Mouse (Mus musculus) left cerebral cortex, postnatal 4 days (tissue): Measurements from ENCODE around the gene Bcl2l14. TPM values are rescaled to one million over a fixed set of nuclear protein-coding genes. Genes with fewer than 3 reads are reported as not detected.

Experiments
- DNase-seq: peaks from one replicate; pipeline ENCODE4 v3.0.0-alpha.2; 2022
- intact Hi-C: fragments of 180-260 bp; cut with DNase I; formaldehyde crosslinking; loops from one replicate; pipeline ENCODE4 v1.15.1; 2025
- total RNA-seq, 2 experiments: library from RNA; stranded (reverse); gene quantifications; 2 replicates each; pipeline ENCODE4 v1.2.3; 2021

Gene Bcl2l14
- total RNA-seq, 2 experiments from 2014 or later, result not detected

DNA sequence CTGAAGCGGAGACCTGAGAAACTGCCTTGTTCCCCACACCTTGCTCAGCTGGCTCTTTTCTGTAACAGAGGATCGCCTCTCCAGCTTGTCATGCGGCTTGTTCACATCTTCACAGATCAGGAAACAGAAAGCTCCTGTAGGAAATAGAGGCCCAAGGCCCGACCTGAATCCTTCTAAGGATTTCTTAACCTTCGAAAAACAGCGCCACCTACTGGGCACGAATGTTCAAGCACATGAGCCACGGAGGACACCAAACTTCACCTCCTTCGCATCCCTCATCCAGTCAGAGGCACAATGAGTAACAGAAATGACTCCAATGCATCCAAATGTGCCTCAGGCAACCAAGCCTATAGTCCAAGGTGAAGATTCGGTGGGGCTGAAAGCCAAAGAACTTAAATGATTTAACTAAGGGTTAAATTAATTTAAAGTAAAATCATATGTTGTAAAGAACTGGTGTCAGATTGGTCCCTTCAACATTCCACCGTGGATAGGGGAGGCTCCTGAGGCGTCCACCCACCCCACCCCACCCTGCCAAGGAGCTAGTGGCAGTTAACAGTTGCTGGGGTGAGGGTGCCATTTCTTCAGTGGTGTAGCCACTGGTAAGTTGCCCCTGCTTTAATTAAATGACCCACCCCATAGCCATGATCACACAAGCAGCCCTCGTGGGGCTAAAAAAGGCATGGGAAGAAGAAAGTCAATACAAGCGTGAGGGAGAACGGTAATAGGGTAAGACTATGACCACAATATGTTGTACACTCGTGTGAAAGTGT lies 7.0 kb downstream of the Bcl2l14 start:
- intact Hi-C loops, result loop anchor here (5.0 kb wide), 1 partner anchor 501 kb away; no protein-coding TSS in a partner anchor
- DNase-seq, result peak; percentile 66

DNA sequence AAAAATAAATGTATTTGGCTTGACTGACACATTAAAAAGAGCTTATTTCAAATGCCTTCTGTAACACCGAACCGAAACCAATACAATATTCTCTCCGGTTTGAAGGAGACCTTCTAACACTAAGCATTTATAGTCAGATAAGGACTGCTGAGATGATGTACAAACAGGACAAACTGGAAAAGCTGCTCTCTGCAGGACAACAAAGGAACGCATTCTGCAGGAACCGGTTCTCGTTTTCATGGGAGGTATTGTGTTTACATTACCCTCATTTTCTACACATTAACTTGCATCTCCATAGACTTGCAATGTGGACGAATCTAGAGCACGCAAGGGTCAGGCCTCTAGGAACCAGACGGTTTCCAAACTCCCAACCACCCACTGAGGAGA lies 7.6 kb downstream of the Bcl2l14 start:
- intact Hi-C loops, result loop anchor here (5.0 kb wide), 1 partner anchor 501 kb away; no protein-coding TSS in a partner anchor

DNA sequence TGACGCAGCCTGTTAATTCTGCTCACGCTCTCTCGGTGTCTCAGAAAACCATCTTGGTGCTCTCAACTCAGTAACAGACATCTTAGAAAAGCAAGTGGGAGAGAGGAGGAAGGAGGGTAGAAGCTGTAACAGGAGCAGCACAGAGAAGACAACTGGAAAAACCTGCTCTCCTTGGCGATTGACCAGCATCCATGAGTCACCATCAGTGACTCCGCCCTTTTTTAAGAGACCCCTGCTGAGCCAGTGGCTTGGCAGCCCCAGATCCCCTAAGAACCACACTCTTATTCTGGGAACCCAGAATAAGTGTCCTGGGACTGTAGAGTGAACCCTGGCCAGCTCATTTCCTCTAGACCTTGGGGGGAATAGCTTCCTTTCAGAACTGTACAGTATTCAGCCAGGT lies 11.1 kb downstream of the Bcl2l14 start:
- intact Hi-C loops, result no loop called here
- DNase-seq, result no peak

More for the DNA sequence above, 7.6 kb downstream of the Bcl2l14 start:
- DNase-seq, result no peak

DNA sequence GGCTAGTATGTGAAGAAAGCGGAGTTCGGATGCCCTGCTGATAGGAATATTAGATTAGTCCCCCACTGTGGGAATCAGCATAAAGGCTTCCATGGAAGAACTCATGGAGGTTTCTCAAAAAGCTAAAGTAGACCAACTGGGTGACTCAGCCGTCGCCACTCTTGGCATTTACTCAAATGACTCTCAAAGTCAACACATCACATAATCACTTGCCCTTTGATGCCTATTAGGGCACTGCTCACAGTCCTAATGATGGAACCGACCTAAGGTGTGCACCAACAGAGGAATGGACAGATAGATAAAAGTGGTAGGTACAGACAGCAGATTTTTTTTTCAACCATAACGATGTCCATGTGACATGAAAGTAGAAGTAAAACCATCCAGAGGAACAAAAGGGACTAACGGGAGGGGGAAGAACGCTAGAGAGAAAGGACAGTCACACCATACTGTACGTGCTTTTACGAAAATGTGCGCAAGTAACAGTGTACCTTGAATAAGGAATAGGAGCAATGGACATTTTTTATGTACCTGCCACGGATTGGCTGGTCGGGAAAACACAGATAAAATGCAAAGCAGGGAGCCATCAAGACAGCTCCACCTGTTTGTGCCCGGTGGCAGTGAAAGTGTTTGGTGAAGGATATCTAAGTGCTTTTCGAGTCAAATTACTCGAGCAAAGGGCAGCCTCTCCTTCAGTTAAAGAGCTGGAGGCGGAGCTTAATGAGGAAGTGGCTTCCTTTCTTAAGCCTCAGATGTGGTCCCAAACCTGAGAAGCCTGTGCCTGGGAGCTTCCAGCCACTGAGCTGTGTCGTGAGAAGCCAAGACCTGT lies 17.8 kb downstream of the Bcl2l14 start:
- no peak for DNase-seq
- intact Hi-C loops, result no loop called here

DNA sequence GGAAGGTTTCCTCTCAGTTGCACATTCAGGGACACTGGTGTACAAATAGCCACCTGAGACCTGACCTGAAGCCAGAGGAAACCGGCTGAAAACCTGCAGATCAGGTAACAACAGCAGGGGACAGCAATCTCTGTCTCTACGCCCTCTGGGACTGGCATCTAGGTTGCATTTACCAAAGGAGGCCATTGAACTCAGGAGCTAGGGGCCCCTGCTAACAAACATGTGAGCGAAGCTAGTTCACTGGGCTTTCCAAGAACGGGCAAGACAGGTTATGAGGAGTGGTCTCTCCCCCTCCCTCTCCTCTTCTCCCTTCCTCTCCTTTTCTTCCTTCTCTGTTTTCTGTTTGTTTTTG lies 18.4 kb downstream of the Bcl2l14 start:
- intact Hi-C loops, result no loop called here
- DNase-seq, result no peak

DNA sequence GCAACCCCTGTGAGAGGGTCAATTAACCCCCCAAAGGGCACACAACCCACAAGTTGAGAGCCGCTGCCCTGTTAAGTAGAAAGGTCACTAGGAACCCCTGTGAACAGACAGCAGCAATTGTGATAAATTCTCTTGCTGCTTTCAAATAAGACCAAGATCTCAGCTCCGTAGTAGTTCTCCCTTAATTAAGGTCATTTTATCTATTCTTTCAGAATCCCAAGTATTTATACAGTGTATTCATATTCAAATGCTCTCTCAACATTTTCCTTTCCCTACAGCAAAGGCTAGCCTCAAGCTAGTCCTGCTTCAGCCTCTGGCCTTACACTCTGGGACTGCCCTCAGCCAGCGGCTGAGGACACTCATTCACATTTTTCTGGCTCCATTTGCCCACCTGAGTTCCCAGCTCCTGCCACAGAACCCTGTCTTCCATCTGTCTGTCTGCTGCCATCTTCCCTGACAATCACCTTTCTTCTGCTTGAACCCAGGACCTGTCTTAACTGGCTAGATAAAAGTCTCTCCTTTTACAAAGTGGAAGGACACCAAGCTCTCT lies 20.5 kb downstream of the Bcl2l14 start:
- intact Hi-C loops, result no loop called here
- no peak for DNase-seq

DNA sequence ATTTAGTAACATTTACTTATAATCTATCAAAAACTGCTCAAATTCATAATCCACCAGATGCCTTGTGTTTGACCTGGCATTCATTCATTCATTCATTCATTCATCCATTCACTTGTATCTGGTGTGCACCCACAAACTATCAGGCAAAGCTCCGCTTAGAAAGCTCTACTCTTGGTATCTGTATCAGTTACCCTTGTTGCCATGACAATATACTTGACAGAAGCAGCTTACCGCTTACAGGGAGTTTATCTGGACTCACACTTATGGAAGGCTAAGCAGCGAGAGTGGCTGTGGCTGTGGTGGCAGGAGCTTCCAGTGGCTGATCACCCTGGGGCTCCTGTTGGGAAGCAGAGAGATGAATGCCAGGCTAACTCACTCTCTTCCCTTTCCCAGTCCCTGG lies 21.8 kb downstream of the Bcl2l14 start:
- no peak for DNase-seq
- intact Hi-C loops, result no loop called here

DNA sequence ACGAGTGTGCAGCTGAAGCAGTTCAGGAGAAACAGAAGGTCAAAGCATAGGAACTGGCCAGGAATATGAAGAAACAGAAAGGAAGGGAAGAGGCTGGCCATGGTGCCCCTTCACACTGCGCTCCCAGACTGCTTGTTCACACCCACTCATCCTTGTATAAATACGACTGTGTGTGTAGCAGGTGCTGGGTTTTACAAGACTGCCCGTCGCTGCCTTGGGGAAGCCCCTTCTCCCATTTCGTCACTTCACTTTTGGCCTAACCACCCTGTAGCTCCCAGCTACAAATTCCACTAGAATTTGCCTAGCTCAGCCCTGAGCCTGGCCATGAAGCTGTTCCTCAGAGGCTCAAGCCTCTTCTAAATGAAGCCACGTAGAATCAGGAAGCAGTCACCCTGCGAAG lies 24.3 kb downstream of the Bcl2l14 start:
- intact Hi-C loops, result no loop called here
- no peak for DNase-seq

DNA sequence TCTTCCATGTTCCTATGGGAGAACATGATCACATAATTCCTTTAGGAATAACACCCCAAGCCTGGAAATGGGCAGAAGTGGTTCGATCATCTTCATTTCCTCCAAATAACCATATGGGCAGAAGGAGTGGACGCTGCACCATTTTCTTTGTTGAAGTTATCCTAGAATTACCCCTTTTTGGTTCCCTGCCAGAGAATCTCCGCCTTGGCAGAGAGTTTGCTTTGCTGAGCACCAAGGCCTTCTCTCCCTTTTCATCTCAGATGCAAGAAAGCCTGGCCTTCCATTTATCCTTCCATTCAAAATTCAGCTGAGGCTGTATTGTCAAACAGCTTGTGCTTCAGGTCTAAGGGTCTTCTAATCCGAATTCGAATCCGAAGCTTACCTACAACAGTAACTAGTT lies 25.8 kb downstream of the Bcl2l14 start:
- no peak for DNase-seq
- intact Hi-C loops, result no loop called here

DNA sequence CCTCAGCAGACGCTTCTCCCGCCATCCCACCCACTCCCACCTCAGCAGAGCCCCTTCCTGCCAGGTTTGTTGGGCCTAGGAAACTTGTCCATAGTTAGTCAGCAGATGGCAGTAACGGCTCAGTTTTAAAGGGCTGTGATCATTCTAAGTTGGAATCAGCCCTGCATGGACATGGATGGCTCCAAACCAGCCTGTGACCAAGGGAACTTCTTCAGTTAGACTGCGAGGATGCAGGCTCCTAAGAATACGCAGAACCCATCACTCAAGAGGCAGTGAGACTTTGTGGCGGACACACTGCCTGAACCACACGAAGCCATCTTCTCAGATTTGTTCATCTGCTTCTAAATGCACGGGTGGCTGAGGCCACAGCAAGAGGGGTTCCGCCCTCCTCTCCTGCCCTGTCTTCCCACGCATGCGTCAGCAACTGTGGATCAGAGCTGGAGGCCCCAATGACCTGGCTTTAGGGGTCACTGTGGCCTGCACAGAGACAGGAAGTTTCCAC lies 29.1 kb downstream of the Bcl2l14 start:
- DNase-seq, result peak; percentile 57
- intact Hi-C loops, result loop anchor here (2.0 kb wide), 1 partner anchor 190 kb away; no protein-coding TSS in a partner anchor

DNA sequence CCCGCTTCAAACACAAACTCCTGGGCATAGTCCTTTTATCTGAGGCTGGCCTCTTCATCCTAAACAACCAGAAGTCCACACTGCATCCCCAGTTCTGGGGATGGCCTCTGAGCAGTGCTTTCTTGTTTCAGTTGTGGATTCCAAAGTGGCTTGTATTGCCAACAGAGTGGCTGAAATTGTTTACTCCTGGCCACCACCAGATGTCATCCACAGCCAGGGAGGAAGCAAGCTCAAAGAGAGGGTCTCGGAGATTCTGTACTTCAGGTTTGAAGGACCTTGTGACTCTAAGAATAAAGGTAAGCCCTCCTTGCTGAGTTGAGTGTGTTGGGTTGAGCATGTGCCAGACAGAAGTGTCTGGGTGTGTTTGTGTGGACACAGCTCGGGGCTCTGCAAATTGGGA lies 31.0 kb downstream of the Bcl2l14 start:
- intact Hi-C loops, result no loop called here

DNA sequence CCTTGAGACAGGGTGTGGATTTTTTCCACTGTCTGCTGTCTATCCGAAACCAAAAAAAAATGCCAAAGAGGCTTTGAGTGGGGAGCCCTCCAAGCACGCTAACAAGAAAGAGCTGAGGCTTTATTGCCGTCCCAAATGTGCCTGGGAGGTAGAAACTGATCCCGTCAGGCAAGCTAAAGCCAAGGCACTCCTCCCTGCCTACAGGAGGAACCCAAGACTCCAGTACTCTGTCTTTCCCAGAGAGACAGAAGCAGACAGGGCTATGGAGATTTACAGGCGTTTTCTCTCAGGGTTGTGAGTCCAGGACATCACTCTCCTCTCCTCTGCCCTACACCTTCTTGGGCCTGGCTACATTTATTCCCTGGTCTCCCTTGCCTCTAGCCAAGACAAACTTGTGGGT lies 32.3 kb downstream of the Bcl2l14 start:
- intact Hi-C loops, result no loop called here
- DNase-seq, result no peak

More for the DNA sequence above, 31.0 kb downstream of the Bcl2l14 start:
- DNase-seq, result no peak

DNA sequence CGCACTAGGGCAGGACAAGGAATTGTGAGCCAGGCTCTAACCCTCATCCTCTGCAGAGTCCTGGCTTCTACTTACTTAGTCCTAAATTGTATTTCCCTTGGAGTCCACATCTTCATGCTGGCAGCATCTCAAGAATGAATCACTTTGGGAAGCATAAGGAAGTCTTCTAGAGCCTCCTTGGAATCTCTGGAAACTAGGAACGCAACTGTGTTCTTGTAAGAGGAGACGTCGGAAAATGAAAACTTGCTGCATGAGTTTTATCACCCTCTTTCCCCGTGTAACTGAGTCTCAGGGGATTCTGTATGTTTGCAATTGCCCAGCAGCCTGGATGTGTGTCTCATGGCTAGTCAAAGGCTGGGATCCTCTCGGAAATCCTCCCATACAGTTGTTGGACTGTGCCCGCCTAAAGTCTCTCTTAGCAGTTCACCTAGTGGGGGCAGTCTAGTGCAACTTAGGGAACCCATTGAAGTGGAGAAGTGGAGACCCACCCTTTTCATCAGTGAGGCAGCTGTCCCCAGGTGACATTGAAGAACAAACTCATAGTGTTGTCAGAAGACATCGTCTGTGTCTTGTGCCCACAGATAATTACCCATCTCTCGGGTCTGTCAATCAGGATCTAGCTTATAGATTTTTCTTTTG lies 34.2 kb downstream of the Bcl2l14 start:
- intact Hi-C loops, result no loop called here
- DNase-seq, result no peak

DNA sequence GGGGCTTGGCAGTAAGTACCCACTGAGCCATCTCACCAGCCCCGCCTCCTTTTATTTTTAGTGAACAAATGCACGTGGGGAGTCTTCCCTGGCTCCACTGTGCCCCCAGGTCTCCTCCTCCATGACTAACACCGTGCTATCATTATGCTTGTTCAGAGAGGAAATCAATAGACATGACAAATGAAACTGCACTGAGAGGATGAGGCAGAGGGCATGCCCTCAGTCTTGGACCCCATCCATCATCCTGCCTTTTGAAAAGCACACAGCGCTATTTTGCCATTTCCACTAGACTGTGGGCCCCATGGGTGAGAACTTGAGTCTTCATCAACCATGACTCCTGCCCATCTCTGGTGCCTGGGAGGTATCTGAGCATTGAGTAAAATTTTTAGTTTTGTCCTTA lies 35.5 kb downstream of the Bcl2l14 start:
- DNase-seq, result no peak
- intact Hi-C loops, result no loop called here

DNA sequence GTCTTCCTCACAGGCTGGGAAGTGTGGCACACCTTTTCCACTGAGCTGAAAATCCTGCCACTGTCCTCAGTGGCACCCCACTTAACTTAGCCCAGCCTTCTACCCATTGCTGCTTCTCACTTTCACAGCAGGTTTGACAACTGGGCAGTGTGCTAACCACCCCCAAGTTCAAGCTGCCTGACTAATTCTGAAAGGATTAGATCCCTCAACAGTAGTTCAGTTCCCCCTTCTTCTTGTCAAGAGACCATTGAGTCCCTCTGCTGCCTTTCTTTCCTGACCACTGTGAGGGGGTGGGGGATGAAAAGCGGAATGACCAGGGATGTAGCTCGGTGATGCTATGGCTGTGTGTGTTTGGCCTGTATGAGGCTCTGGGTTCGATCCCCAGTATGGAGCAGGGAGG lies 37.2 kb downstream of the Bcl2l14 start:
- intact Hi-C loops, result no loop called here
- DNase-seq, result no peak

DNA sequence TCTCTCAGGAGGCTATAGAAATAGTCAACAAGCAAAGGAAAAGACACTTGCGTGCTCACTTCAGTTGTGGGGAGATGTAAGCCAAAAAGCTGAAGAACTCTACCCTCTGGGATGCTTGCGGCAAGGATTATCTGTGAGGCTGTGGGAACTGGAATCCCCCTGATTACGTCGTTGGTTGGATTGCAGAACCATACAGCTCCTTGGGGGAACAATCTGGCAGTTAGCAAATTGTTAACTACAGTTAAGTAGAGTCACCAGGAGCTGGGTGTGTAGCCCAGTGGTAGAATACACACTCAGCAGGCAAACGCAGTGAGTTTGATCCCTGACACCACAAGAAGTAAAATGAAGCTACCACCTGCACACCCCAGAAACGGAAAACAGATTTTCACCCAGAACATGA lies 37.9 kb downstream of the Bcl2l14 start:
- intact Hi-C loops, result no loop called here
- no peak for DNase-seq

DNA sequence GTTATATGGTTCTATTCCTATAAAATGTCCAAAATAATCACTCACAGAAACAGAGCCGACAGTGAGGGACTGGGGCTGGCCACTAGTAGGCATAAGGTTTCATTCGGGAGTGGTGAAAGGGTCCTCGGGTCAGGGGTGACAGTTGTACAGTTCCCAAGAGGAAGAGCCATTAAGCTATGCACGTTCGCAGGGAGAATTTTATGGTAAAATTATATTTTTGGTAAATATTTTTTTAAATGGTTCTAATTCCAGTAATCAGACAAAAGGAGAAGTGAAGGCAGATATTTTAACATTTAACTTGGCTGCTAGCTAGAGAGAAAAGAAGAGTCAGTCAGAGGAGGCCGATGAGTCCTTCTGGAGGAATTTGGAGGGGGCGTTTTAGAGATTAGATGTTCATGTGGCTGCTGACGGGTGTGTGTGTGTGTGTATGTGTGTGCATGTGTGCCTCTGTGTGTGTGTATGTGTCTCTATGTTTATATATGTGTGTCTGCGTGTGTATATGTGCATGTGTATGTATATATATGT lies 38.8 kb downstream of the Bcl2l14 start:
- intact Hi-C loops, result no loop called here
- no peak for DNase-seq

DNA sequence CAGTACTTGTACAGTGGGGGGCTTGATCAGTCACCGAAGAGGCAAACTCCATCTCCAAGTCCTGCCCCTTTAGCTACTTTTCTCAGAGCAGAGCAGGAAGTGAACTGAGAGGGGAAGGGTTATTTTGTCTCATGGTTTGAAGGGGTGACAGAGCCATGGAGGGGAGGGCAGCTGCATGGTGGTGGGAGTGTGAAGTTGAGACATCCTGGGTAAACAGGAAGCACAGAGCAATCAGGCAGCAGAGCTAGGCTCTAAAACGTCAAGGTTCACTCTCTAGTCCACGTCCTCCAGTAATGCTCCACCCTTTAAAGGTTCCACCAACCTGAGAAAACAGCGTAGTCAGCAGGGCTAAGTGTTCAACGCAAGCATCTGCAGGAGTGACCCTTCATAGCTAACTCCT lies 40.8 kb downstream of the Bcl2l14 start:
- intact Hi-C loops, result no loop called here
- no peak for DNase-seq

DNA sequence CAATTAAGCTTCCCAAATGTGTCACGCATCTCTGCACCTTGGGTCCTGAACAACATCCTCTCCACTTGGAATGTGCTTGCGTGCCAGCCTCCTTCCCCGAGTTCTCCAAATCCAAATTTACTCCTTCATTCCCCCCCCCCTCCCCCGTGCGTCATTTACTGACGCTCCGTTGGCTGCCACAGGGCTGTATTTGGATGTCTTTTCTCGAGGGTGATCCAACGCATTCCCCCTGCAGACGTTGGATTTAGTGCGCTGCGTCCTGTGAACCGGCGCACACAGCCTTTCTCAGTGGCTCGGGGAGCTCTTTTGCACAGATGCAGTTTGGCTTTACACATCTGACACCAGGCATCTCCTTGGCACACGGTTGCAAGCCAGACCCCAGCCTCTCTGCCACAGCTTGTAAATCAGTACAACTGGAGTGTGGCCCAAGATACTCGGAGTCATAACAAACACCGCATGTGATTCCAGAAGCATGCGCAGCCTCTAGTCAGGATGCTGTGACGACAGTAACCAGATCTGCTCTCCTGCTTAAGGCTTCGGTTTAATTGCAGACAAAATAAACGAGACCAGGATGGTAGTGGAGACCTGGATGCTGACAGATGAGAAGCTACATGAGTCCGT lies 43.4 kb downstream of the Bcl2l14 start:
- intact Hi-C loops, result no loop called here
- peak; percentile 30 for DNase-seq

DNA sequence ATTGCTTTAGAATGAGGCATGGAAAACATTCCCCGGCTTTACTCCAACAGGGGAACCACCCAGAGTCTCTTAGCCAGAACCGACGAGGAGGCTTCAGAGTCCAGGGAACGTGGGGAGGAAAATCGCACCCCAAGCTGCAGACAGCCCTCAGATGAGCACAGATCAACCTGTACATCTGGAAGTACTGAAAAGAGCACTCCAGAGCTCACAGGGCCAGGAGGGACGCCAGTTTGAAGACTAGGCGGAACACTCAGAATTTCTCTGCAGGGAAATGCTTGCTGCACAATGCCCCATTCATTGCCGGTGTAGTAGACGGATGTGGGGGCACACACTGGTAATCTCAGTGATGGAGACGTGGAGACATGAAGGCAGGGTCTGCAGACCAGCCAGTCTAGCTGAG lies 43.9 kb downstream of the Bcl2l14 start:
- intact Hi-C loops, result no loop called here
- no peak for DNase-seq
